29 mouse cellular contexts compared by ENCODE assay signal in the genomic region with DNA sequence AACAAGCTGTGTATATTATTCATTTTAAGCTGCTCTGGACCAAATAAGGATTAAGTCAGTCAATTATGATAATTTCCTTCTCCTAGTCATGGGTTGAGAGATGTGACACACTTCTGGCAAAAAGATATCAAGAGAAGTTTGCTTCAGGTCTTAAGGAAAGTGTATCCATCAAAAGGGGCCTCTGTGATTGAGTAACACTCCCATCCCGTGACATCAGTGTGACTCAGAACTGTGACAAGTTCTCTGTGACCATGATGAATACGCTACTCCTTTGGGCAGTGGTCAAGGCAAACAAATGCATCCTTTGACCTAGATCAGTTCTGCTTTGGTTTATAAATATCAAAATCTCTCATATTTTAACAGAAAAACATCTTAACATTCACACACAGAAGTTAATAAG.
DNase-seq lines count a peak whose midpoint lies in the region; ATAC-seq lines count a peak whose summit lies in the region.
"Had no signal": no experiment of that assay in that cellular context is flagged by ENCODE, and none has a peak within 500 bp of the region (broad histone marks: within the 10 kb centered on the region; RNA-seq: fewer than 3 reads in every experiment).

No protein-coding gene starts in this region.

- WGBS in kidney, embryonic 16.5 days: 88% methylated on average over 2 of the region's 2 CpGs

- DNase-seq in adrenal gland, postnatal 14 days: peak; percentile 5
- DNase-seq in adrenal gland, postnatal 4 days (ENCODE audit: low spot score in 2 of 2): no peak
- DNase-seq in 416B (ENCODE audit: low read depth) (peak; percentile 3), NIH3T3 (ENCODE audit: low read depth) (peak; percentile 46)
- peak; percentile 13 for DNase-seq in fibroblast of lung, adult 2 months (ENCODE audit: low read depth)
- DNase-seq in thymus, postnatal 10 days (ENCODE audit: low spot score in 2 of 2): no peak
- no peak for DNase-seq in thymus, postnatal 36 days
- DNase-seq: B cell, adult 2 months; cerebellum, adult 11-12 months; cerebellum, adult 9-10 months; cerebellum, postnatal 14 days; gastrocnemius, postnatal 25 days; heart, adult 18-20 months; heart, postnatal 10 days; heart, postnatal 36 days; kidney, adult 18-20 months had no signal

- H3K4me1 ChIP-seq in kidney, embryonic 16.5 days (ENCODE audit: insufficient read depth, low read length): no peaks in the 10 kb centered on the region
- H3K4me1 ChIP-seq: embryonic facial prominence, embryonic 12.5 days; embryonic facial prominence, embryonic 15.5 days; forebrain, embryonic 12.5 days; forebrain, embryonic 15.5 days; heart, embryonic 15.5 days; hindbrain, embryonic 10.5 days; hindbrain, embryonic 13.5 days; intestine, embryonic 15.5 days had no signal

- H3K4me3 ChIP-seq in kidney, embryonic 16.5 days (ENCODE audit: low read length): no peak overlapping the region
- H3K4me3 ChIP-seq: embryonic facial prominence, embryonic 12.5 days; embryonic facial prominence, embryonic 15.5 days; forebrain, embryonic 12.5 days; forebrain, embryonic 15.5 days; heart, embryonic 12.5 days; heart, embryonic 15.5 days; hindbrain, embryonic 10.5 days; hindbrain, embryonic 13.5 days; intestine, embryonic 15.5 days had no signal

- no peak for ATAC-seq in kidney, embryonic 16.5 days (ENCODE audit: low FRiP score, low TSS enrichment)
- ATAC-seq: CD4-positive, CD25-positive, alpha-beta regulatory T cell, adult 4 months; forebrain, embryonic 15.5 days; hindbrain, embryonic 16.5 days; intestine, embryonic 15.5 days; Patski had no signal

- H3K27ac ChIP-seq in kidney, embryonic 16.5 days (ENCODE audit: low read length): no peak overlapping the region
- H3K27ac ChIP-seq: embryonic facial prominence, embryonic 12.5 days; embryonic facial prominence, embryonic 15.5 days; forebrain, embryonic 12.5 days; forebrain, embryonic 15.5 days; heart, embryonic 15.5 days; hindbrain, embryonic 10.5 days; hindbrain, embryonic 13.5 days; intestine, embryonic 15.5 days had no signal

- no peaks in the 10 kb centered on the region for H3K36me3 ChIP-seq in kidney, embryonic 16.5 days (ENCODE audit: insufficient read depth, low read length)
- H3K36me3 ChIP-seq: embryonic facial prominence, embryonic 12.5 days; embryonic facial prominence, embryonic 15.5 days; forebrain, embryonic 12.5 days; forebrain, embryonic 15.5 days; heart, embryonic 12.5 days; heart, embryonic 15.5 days; hindbrain, embryonic 10.5 days; hindbrain, embryonic 13.5 days; intestine, embryonic 15.5 days had no signal

- no peaks in the 10 kb centered on the region for H3K9me3 ChIP-seq in kidney, embryonic 16.5 days (ENCODE audit: low read length)
- H3K9me3 ChIP-seq: embryonic facial prominence, embryonic 12.5 days; embryonic facial prominence, embryonic 15.5 days; forebrain, embryonic 12.5 days; forebrain, embryonic 15.5 days; heart, embryonic 12.5 days; heart, embryonic 15.5 days; hindbrain, embryonic 10.5 days; hindbrain, embryonic 13.5 days; intestine, embryonic 15.5 days had no signal

- H3K4me2 ChIP-seq in kidney, embryonic 16.5 days (replicated peaks; ENCODE audit: low read depth, low read length): no peak overlapping the region
- H3K4me2 ChIP-seq: embryonic facial prominence, embryonic 12.5 days; embryonic facial prominence, embryonic 15.5 days; forebrain, embryonic 12.5 days; forebrain, embryonic 15.5 days; heart, embryonic 12.5 days; heart, embryonic 15.5 days; hindbrain, embryonic 13.5 days; intestine, embryonic 15.5 days had no signal

- no peak overlapping the region for H3K9ac ChIP-seq in kidney, embryonic 16.5 days (replicated peaks; ENCODE audit: low read length)
- H3K9ac ChIP-seq: embryonic facial prominence, embryonic 12.5 days; embryonic facial prominence, embryonic 15.5 days; forebrain, embryonic 12.5 days; forebrain, embryonic 15.5 days; heart, embryonic 12.5 days; heart, embryonic 15.5 days; hindbrain, embryonic 13.5 days; intestine, embryonic 15.5 days had no signal

- H3K27me3 ChIP-seq in kidney, embryonic 16.5 days (ENCODE audit: insufficient read depth, low read length): no peaks in the 10 kb centered on the region
- H3K27me3 ChIP-seq: embryonic facial prominence, embryonic 12.5 days; embryonic facial prominence, embryonic 15.5 days; forebrain, embryonic 12.5 days; forebrain, embryonic 15.5 days; heart, embryonic 12.5 days; heart, embryonic 15.5 days; hindbrain, embryonic 13.5 days; intestine, embryonic 15.5 days; Patski had no signal

Comparison
In these comparisons a context has a peak if more than half of its experiments do, and no peak if none do; other contexts are left out.
1. DNase-seq: peak in adrenal gland, postnatal 14 days (single experiment), 416B (single experiment), NIH3T3 (single experiment) and fibroblast of lung, adult 2 months (single experiment); none in adrenal gland, postnatal 4 days (0 of 2), thymus, postnatal 10 days (0 of 2) and thymus, postnatal 36 days (0 of 2).